Mouse (Mus musculus): Measurements from ENCODE around the gene Emc9. TPM values are rescaled to one million over a fixed set of nuclear protein-coding genes. Genes with fewer than 3 reads are reported as not detected.

Emc9 gene
- polyA plus RNA-seq, 1 experiment, result 6.1 TPM

DNA sequence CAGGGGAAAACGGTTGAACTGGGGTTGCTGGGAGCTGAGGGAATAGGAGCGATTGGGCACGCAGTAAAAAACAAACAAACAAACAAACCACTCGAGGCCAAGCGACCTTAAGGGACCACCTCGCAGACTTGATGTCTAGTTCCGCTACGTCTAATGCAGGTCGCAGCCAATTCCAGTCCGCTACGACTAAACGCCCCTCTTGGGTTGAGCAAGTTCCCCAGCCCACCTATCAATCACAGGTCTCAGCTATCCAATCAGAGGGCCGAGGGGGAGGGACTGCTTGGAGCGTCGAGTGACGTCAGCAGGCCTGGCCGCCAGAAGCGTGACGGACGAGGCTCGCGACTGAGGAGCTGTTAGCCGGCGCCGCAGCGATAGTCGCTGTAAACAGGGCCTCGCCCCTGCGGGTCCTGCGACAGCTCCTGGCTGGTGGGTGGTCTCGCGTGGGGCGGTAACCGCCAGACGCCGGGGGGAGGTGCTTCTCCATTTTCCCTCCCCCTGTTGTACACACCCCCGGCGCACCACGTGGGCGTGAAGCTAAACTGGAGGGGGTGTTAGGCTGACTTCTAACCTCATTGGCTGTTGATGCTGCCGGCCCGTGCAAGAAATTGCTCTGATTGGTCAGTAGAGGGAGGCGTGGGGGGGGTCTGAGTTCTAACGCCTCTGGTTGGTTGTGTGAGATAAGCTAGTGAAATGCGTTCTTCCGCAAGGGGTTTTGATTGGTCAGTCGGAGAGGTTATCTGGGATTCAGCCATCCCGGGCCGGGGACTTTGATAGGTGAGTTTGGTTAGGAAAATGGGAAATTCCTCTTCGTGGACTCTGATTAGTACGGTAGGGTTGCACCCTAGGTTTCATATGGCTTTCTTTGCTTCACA lies 24.7 kb downstream of the Emc9 start, which contains the start of gene A730061H03Rik:
Gene A730061H03Rik, minus strand, starts transcription at position 205 of the 872 bp plus-strand sequence.
- TF ChIP-seq POLR2A (IDR thresholded peaks at IDR 0.05; ENCODE audit: insufficient read depth, low read length) (peak; percentile 30), CTCF (IDR thresholded peaks at IDR 0.05; ENCODE audit: low read depth, low read length) (no peak), EP300 (IDR thresholded peaks at IDR 0.05; ENCODE audit: insufficient read depth, low read depth, low read length) (no peak)
- Histone ChIP-seq H3K9me3 (replicated peaks; ENCODE audit: control insufficient read depth, insufficient read depth, low read length, poor library complexity, severe bottlenecking) (no peaks in the 10 kb centered on the region), H3K27ac (ENCODE audit: insufficient read depth, low read length) (peak within 1 kb of the TSS; percentile 86), H3K36me3 (ENCODE audit: control insufficient read depth, insufficient read depth, low read length, poor library complexity, severe bottlenecking) (peaks cover 3% of the 10 kb centered on the region; the same call in 1 of the 2 replicates), H3K4me3 (ENCODE audit: low read depth, low read length) (peak within 1 kb of the TSS; percentile 79), H3K9ac (ENCODE audit: low read depth, poor library complexity, severe bottlenecking) (peak within 1 kb of the TSS; percentile 38), H3K27me3 (ENCODE audit: control insufficient read depth, insufficient read depth, low read length, poor library complexity, severe bottlenecking) (no peaks in the 10 kb centered on the region), H3K4me1 (ENCODE audit: control insufficient read depth, insufficient read depth, low read length) (no peaks in the 10 kb centered on the region)

DNA sequence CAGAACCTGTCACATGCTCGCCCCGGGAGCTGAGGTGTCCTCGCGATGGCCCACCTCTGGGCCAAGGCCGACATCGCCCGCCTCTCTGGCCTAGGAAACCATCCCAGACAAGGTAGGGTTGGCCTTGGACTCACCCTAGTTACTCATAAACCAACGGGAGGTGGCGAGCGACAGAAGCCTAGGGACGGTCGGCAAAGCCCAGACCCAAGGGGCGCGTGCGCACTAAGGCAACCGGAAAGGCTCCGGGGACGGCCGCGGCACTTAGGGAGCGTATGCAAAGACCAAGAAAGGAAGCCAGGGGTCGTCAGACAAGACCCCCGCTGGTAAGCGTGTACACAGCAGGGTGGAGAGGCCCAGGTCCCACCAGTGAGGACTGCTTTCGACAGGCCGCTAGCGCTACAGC lies 25.3 kb downstream of the Emc9 start, which contains the start of gene Dcaf11:
Gene Dcaf11, plus strand, starts transcription at position 208 of the 403 bp plus-strand sequence.
- Histone ChIP-seq H3K27me3 (ENCODE audit: control insufficient read depth, insufficient read depth, low read length, poor library complexity, severe bottlenecking) (no peaks in the 10 kb centered on the region), H3K27ac (ENCODE audit: insufficient read depth, low read length) (peak within 1 kb of the TSS; percentile 86), H3K9ac (ENCODE audit: low read depth, poor library complexity, severe bottlenecking) (peak within 1 kb of the TSS; percentile 38), H3K9me3 (replicated peaks; ENCODE audit: control insufficient read depth, insufficient read depth, low read length, poor library complexity, severe bottlenecking) (no peaks in the 10 kb centered on the region), H3K4me3 (ENCODE audit: low read depth, low read length) (peak within 1 kb of the TSS; percentile 79), H3K4me1 (ENCODE audit: control insufficient read depth, insufficient read depth, low read length) (no peaks in the 10 kb centered on the region), H3K36me3 (ENCODE audit: control insufficient read depth, insufficient read depth, low read length, poor library complexity, severe bottlenecking) (no peaks in the 10 kb centered on the region)
- TF ChIP-seq EP300 (IDR thresholded peaks at IDR 0.05; ENCODE audit: insufficient read depth, low read depth, low read length) (0 out of 2 replicates have a peak, but pooled peaks have one; percentile 67), POLR2A (IDR thresholded peaks at IDR 0.05; ENCODE audit: insufficient read depth, low read length) (no peak), CTCF (IDR thresholded peaks at IDR 0.05; ENCODE audit: low read depth, low read length) (no peak)

DNA sequence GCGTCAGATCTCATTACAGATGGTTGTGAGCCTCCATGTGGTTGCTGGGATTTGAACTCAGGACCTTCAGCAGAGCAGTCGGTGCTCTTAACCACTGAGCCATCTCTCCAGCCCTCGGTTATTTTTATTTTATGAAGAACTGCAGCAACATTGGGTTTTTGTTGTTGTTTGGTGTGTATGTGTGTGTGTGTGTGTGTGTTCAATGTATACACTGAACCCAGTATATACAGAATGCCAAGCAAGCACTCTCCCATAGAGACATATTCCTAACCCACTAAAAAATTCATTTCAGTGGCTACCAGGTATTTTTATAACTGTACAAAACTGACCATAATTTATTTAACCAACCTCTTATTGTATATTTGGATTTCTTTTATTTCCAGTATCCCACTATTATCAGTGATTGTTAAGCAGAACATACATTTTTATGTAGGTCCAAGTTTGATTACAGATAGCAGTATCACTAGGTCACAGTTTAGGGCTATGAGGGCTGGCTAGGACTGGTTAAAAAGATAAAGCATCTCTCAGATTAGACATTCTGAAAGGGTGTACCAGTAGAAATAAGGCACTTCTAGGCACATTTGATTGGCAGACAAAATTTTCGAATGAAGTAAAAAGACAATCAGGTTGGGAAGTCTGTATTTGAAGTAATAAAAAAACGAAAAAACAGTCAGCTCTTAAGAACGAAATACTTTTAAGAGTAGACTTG lies 26.2 kb downstream of the Emc9 start:
- TF ChIP-seq EP300 (IDR thresholded peaks at IDR 0.05; ENCODE audit: insufficient read depth, low read depth, low read length), result no peak
- no peak for TF ChIP-seq CTCF (IDR thresholded peaks at IDR 0.05; ENCODE audit: low read depth, low read length)
- no peak for TF ChIP-seq POLR2A (IDR thresholded peaks at IDR 0.05; ENCODE audit: insufficient read depth, low read length)

DNA sequence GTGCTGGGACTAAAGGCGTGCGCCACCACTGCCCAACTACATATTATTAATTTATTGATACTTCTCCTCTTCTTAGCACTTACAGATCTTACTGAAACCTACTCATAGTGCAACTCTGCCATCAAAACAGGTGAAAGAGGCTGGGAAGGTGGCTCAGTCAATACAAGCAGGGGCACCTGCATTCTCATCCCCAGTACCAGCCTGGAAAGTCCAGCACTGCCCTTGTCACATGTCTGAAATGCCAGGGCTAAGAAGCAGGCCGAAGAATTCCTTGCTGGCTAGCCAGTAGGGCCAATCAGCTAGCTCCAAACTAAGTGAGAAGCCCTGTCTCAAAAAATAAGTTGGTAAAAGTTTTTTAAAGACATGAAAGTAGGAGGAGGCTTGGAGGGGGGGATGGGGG lies 27.5 kb downstream of the Emc9 start:
- H3K4me3 ChIP-seq (ENCODE audit: low read depth, low read length), result no peak overlapping the region

More for the DNA sequence above, 26.2 kb downstream of the Emc9 start:
- Histone ChIP-seq H3K4me3 (ENCODE audit: low read depth, low read length) (peak overlapping the region; percentile 22; the same call in 1 of the 2 replicates), H3K9me3 (replicated peaks; ENCODE audit: control insufficient read depth, insufficient read depth, low read length, poor library complexity, severe bottlenecking) (no peaks in the 10 kb centered on the region), H3K9ac (ENCODE audit: low read depth, poor library complexity, severe bottlenecking) (peak overlapping the region; percentile 38), H3K36me3 (ENCODE audit: control insufficient read depth, insufficient read depth, low read length, poor library complexity, severe bottlenecking) (no peaks in the 10 kb centered on the region), H3K27me3 (ENCODE audit: control insufficient read depth, insufficient read depth, low read length, poor library complexity, severe bottlenecking) (no peaks in the 10 kb centered on the region), H3K27ac (ENCODE audit: insufficient read depth, low read length) (no peak overlapping the region), H3K4me1 (ENCODE audit: control insufficient read depth, insufficient read depth, low read length) (peaks cover 1% of the 10 kb centered on the region)

DNA sequence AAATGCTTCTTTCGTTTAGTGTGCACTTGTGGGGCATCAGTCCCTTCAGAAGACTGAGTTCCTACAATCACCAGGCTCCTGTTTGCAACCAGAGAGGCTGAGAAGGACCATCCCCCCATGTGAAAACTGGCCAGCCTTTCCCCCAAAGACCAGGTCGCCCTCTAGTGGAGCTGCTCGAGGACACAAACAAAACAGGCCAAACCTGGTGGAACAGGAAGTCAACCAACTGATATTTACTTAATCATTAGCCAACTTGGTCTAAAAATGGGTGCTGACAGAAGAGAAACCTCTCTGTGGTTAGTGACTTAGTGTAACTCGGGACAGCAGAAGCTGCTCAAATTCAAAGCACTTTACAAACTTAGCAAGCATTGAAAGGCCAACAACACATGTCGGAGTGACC lies 28.1 kb downstream of the Emc9 start:
- H3K27ac ChIP-seq (ENCODE audit: insufficient read depth, low read length), result no peak overlapping the region

More for the DNA sequence above, 27.5 kb downstream of the Emc9 start:
- Histone ChIP-seq H3K9ac (ENCODE audit: low read depth, poor library complexity, severe bottlenecking) (no peak overlapping the region), H3K27me3 (ENCODE audit: control insufficient read depth, insufficient read depth, low read length, poor library complexity, severe bottlenecking) (no peaks in the 10 kb centered on the region), H3K27ac (ENCODE audit: insufficient read depth, low read length) (no peak overlapping the region), H3K36me3 (ENCODE audit: control insufficient read depth, insufficient read depth, low read length, poor library complexity, severe bottlenecking) (no peaks in the 10 kb centered on the region), H3K4me1 (ENCODE audit: control insufficient read depth, insufficient read depth, low read length) (peaks cover 1% of the 10 kb centered on the region), H3K9me3 (replicated peaks; ENCODE audit: control insufficient read depth, insufficient read depth, low read length, poor library complexity, severe bottlenecking) (no peaks in the 10 kb centered on the region)
- TF ChIP-seq POLR2A (IDR thresholded peaks at IDR 0.05; ENCODE audit: insufficient read depth, low read length) (no peak), EP300 (IDR thresholded peaks at IDR 0.05; ENCODE audit: insufficient read depth, low read depth, low read length) (no peak), CTCF (IDR thresholded peaks at IDR 0.05; ENCODE audit: low read depth, low read length) (no peak)

More for the DNA sequence above, 28.1 kb downstream of the Emc9 start:
- Histone ChIP-seq H3K4me3 (ENCODE audit: low read depth, low read length) (no peak overlapping the region), H3K27me3 (ENCODE audit: control insufficient read depth, insufficient read depth, low read length, poor library complexity, severe bottlenecking) (no peaks in the 10 kb centered on the region), H3K9me3 (replicated peaks; ENCODE audit: control insufficient read depth, insufficient read depth, low read length, poor library complexity, severe bottlenecking) (no peaks in the 10 kb centered on the region), H3K36me3 (ENCODE audit: control insufficient read depth, insufficient read depth, low read length, poor library complexity, severe bottlenecking) (no peaks in the 10 kb centered on the region), H3K4me1 (ENCODE audit: control insufficient read depth, insufficient read depth, low read length) (peaks cover 1% of the 10 kb centered on the region), H3K9ac (ENCODE audit: low read depth, poor library complexity, severe bottlenecking) (no peak overlapping the region)
- TF ChIP-seq CTCF (IDR thresholded peaks at IDR 0.05; ENCODE audit: low read depth, low read length) (peak; percentile 91), EP300 (IDR thresholded peaks at IDR 0.05; ENCODE audit: insufficient read depth, low read depth, low read length) (0 out of 2 replicates have a peak, but pooled peaks have one; percentile 48), POLR2A (IDR thresholded peaks at IDR 0.05; ENCODE audit: insufficient read depth, low read length) (no peak)

Measured in ES-Bruce4 (cell line).